Mouse (Mus musculus): Measurements from ENCODE around the gene Krcc1. TPM values are rescaled to one million over a fixed set of nuclear protein-coding genes. Genes with fewer than 3 reads are reported as not detected.
"Not testable (repeated sequence)": the region's sequence is repeated elsewhere in the genome, so short reads cannot be mapped to it uniquely, and the experiment has no call there.

Krcc1 gene
- polyA plus RNA-seq, 1 experiment from 2014 or later = 54.6 TPM

DNA sequence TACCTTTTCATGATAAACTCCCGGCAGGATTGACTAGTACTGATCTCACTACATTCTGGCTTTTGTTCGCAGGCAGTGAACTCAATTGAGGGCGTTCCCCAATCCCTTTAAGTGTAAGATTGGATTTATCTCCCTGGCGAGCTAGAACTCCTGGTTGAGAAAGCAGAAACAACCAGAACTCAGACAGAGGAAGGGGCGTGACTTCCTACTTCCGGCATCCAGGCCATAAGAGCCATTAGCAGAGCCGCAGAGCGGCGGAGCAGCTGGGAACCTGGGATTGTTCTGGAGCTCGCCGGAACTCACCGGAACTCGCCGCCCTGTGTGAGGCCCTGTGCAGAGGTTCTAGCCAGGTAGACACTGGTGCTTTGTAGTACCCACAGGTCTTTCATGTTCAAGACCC, 22.0 kb downstream of the Krcc1 start:
- 83% methylated on average over 14 of the region's 14 CpGs for whole genome bisulfite sequencing
- ATAC-seq (ENCODE audit: insufficient number of reproducible peaks, low FRiP score) = no peak
- no peaks in the 10 kb centered on the region for H3K27me3 ChIP-seq (replicated peaks)
- no peaks in the 10 kb centered on the region for H3K36me3 ChIP-seq
- H3K9me3 ChIP-seq (replicated peaks) = peaks cover 3% of the 10 kb centered on the region; the same call in 1 of the 2 replicates
- H3K4me2 ChIP-seq = no peak overlapping the region
- H3K4me3 ChIP-seq = no peak overlapping the region
- H3K27ac ChIP-seq (ENCODE audit: poor library complexity, severe bottlenecking) = no peak overlapping the region
- no peak overlapping the region for H3K9ac ChIP-seq
- H3K4me1 ChIP-seq (replicated peaks) = no peaks in the 10 kb centered on the region

DNA sequence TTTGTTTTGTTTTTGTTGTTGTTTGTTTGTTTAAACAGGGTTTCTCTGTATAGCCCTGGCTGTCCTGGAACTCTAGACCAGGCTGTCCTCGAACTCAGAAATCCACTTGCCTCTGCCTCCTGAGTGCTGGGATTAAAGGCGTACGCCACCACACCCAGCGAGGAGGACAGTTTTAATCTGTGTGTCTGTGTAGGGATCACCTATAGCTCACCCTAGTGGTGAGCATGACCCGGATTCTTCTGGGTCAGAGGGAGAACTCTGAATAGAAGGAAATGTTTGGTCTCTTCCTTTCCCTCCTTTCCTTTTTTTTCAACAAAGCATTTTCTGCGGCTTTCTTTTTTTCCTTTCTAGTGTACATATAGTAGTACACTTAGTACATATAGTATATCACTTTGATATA, 23.8 kb downstream of the Krcc1 start:
- no peaks in the 10 kb centered on the region for H3K36me3 ChIP-seq
- H3K4me2 ChIP-seq = no peak overlapping the region
- H3K4me3 ChIP-seq = no peak overlapping the region
- H3K27ac ChIP-seq (ENCODE audit: poor library complexity, severe bottlenecking) = no peak overlapping the region
- ATAC-seq (ENCODE audit: insufficient number of reproducible peaks, low FRiP score) = no peak
- no peak overlapping the region for H3K9ac ChIP-seq
- 66% methylated on average over 6 of the region's 6 CpGs for WGBS
- H3K27me3 ChIP-seq (replicated peaks) = no peaks in the 10 kb centered on the region
- no peaks in the 10 kb centered on the region for H3K9me3 ChIP-seq (replicated peaks)
- H3K4me1 ChIP-seq (replicated peaks) = no peaks in the 10 kb centered on the region

DNA sequence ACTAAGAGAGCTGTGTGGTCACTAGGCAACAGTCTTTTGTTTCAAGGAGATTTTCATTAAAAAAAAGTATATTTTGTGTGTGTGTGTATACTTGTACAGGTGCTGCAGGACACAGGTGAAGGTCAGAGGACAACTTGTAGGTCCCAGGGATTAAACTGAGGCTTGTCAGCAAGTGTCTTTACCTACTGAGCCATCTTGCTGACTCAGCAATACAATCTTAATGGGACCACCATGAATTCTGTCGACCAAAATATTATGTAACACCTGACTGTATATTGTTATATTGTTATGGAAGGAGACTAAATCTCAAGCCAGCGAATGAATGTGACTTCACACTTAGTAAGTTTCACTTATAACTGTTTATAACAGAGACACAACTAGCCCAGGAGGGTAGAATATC, 26.6 kb downstream of the Krcc1 start:
- Histone ChIP-seq H3K36me3 (no peaks in the 10 kb centered on the region), H3K9me3 (replicated peaks) (no peaks in the 10 kb centered on the region), H3K27me3 (replicated peaks) (no peaks in the 10 kb centered on the region), H3K27ac (ENCODE audit: poor library complexity, severe bottlenecking) (no peak overlapping the region), H3K4me1 (replicated peaks) (no peaks in the 10 kb centered on the region), H3K9ac (no peak overlapping the region), H3K4me3 (no peak overlapping the region), H3K4me2 (no peak overlapping the region)
- no peak for ATAC-seq (ENCODE audit: insufficient number of reproducible peaks, low FRiP score)
- WGBS = 57% methylated on average over 2 of the region's 2 CpGs

DNA sequence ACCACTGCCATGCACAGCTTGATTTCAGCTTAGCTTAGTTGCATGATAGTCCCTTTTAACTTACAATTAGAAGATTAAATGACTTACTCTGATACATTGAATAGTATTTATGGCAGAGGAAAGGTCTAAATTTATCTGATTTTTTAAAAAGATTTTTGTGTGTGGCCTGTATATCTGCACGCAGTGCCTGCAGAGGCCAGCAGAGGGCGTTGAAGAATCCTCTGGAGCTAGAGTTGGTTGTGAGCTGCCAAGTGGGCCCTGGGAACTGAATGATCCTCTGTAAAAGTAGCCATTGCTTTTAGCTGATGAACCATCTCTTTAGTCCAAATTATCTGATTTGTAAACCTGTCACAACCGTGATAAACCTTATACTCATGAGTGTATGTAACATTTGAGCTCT, 27.3 kb downstream of the Krcc1 start:
- WGBS = 38% methylated on average over 3 of the region's 3 CpGs
- H3K9me3 ChIP-seq (replicated peaks) = no peaks in the 10 kb centered on the region
- H3K4me1 ChIP-seq (replicated peaks) = no peaks in the 10 kb centered on the region
- no peaks in the 10 kb centered on the region for H3K27me3 ChIP-seq (replicated peaks)
- H3K27ac ChIP-seq (ENCODE audit: poor library complexity, severe bottlenecking) = no peak overlapping the region
- H3K4me3 ChIP-seq = no peak overlapping the region
- H3K4me2 ChIP-seq = no peak overlapping the region
- H3K36me3 ChIP-seq = no peaks in the 10 kb centered on the region
- H3K9ac ChIP-seq = no peak overlapping the region
- ATAC-seq (ENCODE audit: insufficient number of reproducible peaks, low FRiP score) = no peak

DNA sequence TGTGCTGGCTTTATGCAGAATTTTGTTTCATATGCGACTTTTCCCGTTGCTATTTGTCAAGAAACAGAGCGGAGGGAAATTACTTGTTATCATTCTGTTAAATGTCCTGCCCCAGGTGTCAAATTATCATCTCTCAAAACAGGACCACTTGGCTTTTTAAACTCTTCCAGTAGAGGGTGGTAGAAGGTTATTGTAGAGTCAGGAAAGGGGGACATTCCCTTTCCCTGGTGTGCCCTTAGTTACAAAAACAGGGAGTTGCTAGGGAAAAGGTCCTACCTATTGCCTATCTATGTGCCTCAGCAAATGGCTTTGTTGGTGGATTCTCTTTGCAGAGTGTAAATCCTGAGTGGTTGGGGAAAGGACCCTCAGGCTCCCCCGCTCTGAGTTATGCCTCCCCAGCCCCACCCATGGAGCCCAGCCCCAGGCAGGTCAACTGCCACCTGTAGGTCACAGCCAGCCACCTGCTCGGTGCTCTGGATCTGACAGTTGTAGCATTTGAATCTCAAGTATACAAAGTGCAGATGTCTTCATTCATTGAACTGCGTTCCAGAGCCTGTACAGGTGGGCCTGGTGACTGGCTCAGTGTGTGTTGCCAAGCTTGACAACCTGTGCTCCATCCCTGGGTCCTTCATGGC, 30.7 kb downstream of the Krcc1 start:
- Histone ChIP-seq H3K4me3 (no peak overlapping the region), H3K4me1 (replicated peaks) (no peaks in the 10 kb centered on the region), H3K4me2 (no peak overlapping the region), H3K36me3 (no peaks in the 10 kb centered on the region), H3K27me3 (replicated peaks) (no peaks in the 10 kb centered on the region), H3K9me3 (replicated peaks) (no peaks in the 10 kb centered on the region), H3K27ac (ENCODE audit: poor library complexity, severe bottlenecking) (no peak overlapping the region), H3K9ac (no peak overlapping the region)
- WGBS = 57% methylated on average over 6 of the region's 6 CpGs
- no peak for ATAC-seq (ENCODE audit: insufficient number of reproducible peaks, low FRiP score)

- Histone ChIP-seq H3K4me3 (no peak overlapping the region), H3K36me3 (no peaks in the 10 kb centered on the region), H3K4me1 (replicated peaks) (no peaks in the 10 kb centered on the region), H3K4me2 (no peak overlapping the region), H3K9me3 (replicated peaks) (no peaks in the 10 kb centered on the region), H3K27ac (ENCODE audit: poor library complexity, severe bottlenecking) (no peak overlapping the region), H3K9ac (no peak overlapping the region), H3K27me3 (replicated peaks) (no peaks in the 10 kb centered on the region)
- ATAC-seq (ENCODE audit: insufficient number of reproducible peaks, low FRiP score) = no peak
- WGBS = 78% methylated on average over 8 of the region's 8 CpGs
These were observed 36.0 kb downstream of the Krcc1 start for GRCm38 (mm10) chr6:71307486-71307885.

DNA sequence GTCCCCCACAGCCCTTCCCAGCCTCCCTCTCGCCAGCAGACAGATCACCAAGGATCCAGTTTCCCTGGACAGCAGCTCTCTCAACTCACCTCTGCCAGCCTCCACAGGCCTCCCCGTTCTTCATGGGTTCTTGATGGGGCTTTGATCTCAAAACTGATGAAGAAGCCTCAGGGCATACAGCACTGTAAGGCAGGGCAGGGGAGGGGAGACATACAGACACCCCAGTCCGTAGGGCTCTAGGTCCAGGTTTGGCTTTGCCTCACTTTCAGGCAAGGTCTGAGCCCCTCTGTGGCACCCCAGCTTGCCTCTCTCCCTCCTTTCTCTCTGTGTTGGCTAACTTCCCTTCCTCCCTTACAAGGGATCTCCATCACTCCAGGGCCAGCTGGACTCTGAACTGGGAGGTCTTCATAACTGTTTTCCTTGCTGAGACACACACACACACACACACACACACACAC, 50.4 kb downstream of the Krcc1 start, which contains the start of gene Smyd1:
Smyd1 (minus strand) TSS at position 408 of the 458 bp plus-strand sequence.
- no peak for ATAC-seq (ENCODE audit: insufficient number of reproducible peaks, low FRiP score)
- Histone ChIP-seq H3K27ac (ENCODE audit: poor library complexity, severe bottlenecking) (no peak within 1 kb of the TSS), H3K4me3 (no peak within 1 kb of the TSS), H3K27me3 (replicated peaks) (no peaks in the 10 kb centered on the region), H3K9me3 (replicated peaks) (no peaks in the 10 kb centered on the region), H3K4me1 (replicated peaks) (no peaks in the 10 kb centered on the region), H3K9ac (no peak within 1 kb of the TSS), H3K4me2 (no peak within 1 kb of the TSS), H3K36me3 (no peaks in the 10 kb centered on the region)
- 73% methylated on average over 3 of the region's 3 CpGs for WGBS

- no peaks in the 10 kb centered on the region for H3K27me3 ChIP-seq (replicated peaks)
- no peak for ATAC-seq (ENCODE audit: insufficient number of reproducible peaks, low FRiP score)
- no peak within 1 kb of the TSS for H3K27ac ChIP-seq (ENCODE audit: poor library complexity, severe bottlenecking)
- 77% methylated on average over 7 of the region's 7 CpGs for WGBS
- no peak within 1 kb of the TSS for H3K4me2 ChIP-seq
- H3K9ac ChIP-seq = no peak within 1 kb of the TSS
- no peaks in the 10 kb centered on the region for H3K36me3 ChIP-seq
- H3K4me3 ChIP-seq = no peak within 1 kb of the TSS
- H3K4me1 ChIP-seq (replicated peaks) = no peaks in the 10 kb centered on the region
- no peaks in the 10 kb centered on the region for H3K9me3 ChIP-seq (replicated peaks)
These were observed 51.0 kb downstream of the Krcc1 start, which contains the start of gene Cd8b1 for GRCm38 (mm10) chr6:71322491-71322921. Cd8b1 (plus strand) TSS chr6:71322788.

GRCm38 (mm10) chr6:71324816-71325215, 53.3 kb downstream of the Krcc1 start:
- H3K4me3 ChIP-seq = no peak overlapping the region

GRCm38 (mm10) chr6:71329881-71330280, 58.4 kb downstream of the Krcc1 start:
- ATAC-seq (ENCODE audit: insufficient number of reproducible peaks, low FRiP score) = no peak
- H3K27ac ChIP-seq (ENCODE audit: poor library complexity, severe bottlenecking) = no peak overlapping the region
- 79% methylated on average over 6 of the region's 6 CpGs for WGBS

More at GRCm38 (mm10) chr6:71324816-71325215, 53.3 kb downstream of the Krcc1 start:
- Histone ChIP-seq H3K36me3 (no peaks in the 10 kb centered on the region), H3K9ac (no peak overlapping the region), H3K9me3 (replicated peaks) (no peaks in the 10 kb centered on the region), H3K27ac (ENCODE audit: poor library complexity, severe bottlenecking) (no peak overlapping the region), H3K4me2 (no peak overlapping the region), H3K4me1 (replicated peaks) (no peaks in the 10 kb centered on the region), H3K27me3 (replicated peaks) (no peaks in the 10 kb centered on the region)
- WGBS = 81% methylated on average over 9 of the region's 9 CpGs
- ATAC-seq (ENCODE audit: insufficient number of reproducible peaks, low FRiP score) = no peak

GRCm38 (mm10) chr6:71330486-71330885, 59.0 kb downstream of the Krcc1 start:
- H3K27ac ChIP-seq (ENCODE audit: poor library complexity, severe bottlenecking) = no peak overlapping the region
- H3K4me3 ChIP-seq = no peak overlapping the region
- no peak overlapping the region for H3K9ac ChIP-seq
- H3K27me3 ChIP-seq (replicated peaks) = no peaks in the 10 kb centered on the region
- WGBS = 72% methylated on average over 7 of the region's 7 CpGs
- H3K4me2 ChIP-seq = no peak overlapping the region
- H3K36me3 ChIP-seq = no peaks in the 10 kb centered on the region
- no peak for ATAC-seq (ENCODE audit: insufficient number of reproducible peaks, low FRiP score)
- H3K9me3 ChIP-seq (replicated peaks) = no peaks in the 10 kb centered on the region
- H3K4me1 ChIP-seq (replicated peaks) = no peaks in the 10 kb centered on the region

More at GRCm38 (mm10) chr6:71329881-71330280, 58.4 kb downstream of the Krcc1 start:
- Histone ChIP-seq H3K9ac (no peak overlapping the region), H3K36me3 (no peaks in the 10 kb centered on the region), H3K27me3 (replicated peaks) (no peaks in the 10 kb centered on the region), H3K4me1 (replicated peaks) (no peaks in the 10 kb centered on the region), H3K4me3 (no peak overlapping the region), H3K4me2 (no peak overlapping the region), H3K9me3 (replicated peaks) (no peaks in the 10 kb centered on the region)

GRCm38 (mm10) chr6:71331491-71331890, 60.0 kb downstream of the Krcc1 start:
- not testable (repeated sequence) for ATAC-seq (ENCODE audit: insufficient number of reproducible peaks, low FRiP score); H3K4me1 ChIP-seq (replicated peaks); H3K4me2 ChIP-seq; H3K27me3 ChIP-seq (replicated peaks); H3K27ac ChIP-seq (ENCODE audit: poor library complexity, severe bottlenecking); H3K9ac ChIP-seq; H3K36me3 ChIP-seq; H3K4me3 ChIP-seq; H3K9me3 ChIP-seq (replicated peaks)
- 76% methylated on average over 2 of the region's 4 CpGs for WGBS
